Mouse (Mus musculus): Measurements from ENCODE around the gene Traf1.

GRCm38 (mm10) chr2:34909719-34910118, 51.9 kb downstream of the Traf1 start:
- TF ChIP-seq CTCF (IDR thresholded peaks at IDR 0.05; ENCODE audit: extremely low read depth, insufficient read depth, insufficient read length, insufficient replicate concordance) (no peak), POLR2A (IDR thresholded peaks at IDR 0.05; ENCODE audit: low read depth, low read length) (no peak)
